ENCODE assay signal across 26 mouse cellular contexts in the genomic region with DNA sequence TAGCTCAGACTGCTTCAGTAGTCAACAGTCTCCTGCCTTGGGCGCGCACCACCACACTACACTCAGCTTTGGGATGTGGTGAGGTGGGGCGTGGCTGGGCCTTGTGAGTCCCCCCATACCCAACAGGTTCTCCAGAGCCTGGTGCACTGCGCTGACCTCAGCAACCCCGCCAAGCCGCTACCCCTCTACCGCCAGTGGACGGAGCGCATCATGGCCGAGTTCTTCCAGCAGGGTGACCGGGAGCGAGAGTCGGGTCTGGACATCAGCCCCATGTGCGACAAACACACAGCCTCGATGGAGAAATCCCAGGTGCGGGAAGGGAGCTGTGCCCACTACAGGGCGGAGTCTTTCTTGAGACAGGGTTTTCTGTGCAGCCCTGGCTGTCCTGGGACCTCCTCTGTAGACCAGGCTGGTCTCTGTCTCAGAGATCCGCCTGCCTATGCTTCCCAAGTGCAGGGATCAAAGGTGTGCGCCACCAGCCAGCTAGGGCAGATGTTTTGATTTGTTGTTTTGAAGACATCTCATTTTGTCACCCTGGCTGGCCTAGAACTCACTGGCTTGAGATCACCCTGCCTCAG. TPM values are rescaled to one million over a fixed set of nuclear protein-coding genes. Genes with fewer than 3 reads are reported as not detected.
DNase-seq lines count a peak whose midpoint lies in the region; ATAC-seq and TF ChIP-seq lines count a peak whose summit lies in the region.
"Had no signal": no experiment of that assay in that cellular context is flagged by ENCODE, and none has a peak within 500 bp of the region (broad histone marks: within the 10 kb centered on the region; RNA-seq: fewer than 3 reads in every experiment).

No protein-coding gene starts in this region.

- no peaks in the 10 kb centered on the region for H3K9me3 ChIP-seq in heart, embryonic 10.5 days
- no peaks in the 10 kb centered on the region for H3K9me3 ChIP-seq in ES-Bruce4 (replicated peaks; ENCODE audit: control insufficient read depth, insufficient read depth, low read length, poor library complexity, severe bottlenecking)
- H3K9me3 ChIP-seq: embryonic facial prominence, embryonic 10.5 days; forebrain, embryonic 15.5 days; G1E; heart, embryonic 15.5 days; limb, embryonic 13.5 days; liver, embryonic 15.5 days; midbrain, embryonic 13.5 days had no signal

- no peak overlapping the region for H3K9ac ChIP-seq in ES-Bruce4 (ENCODE audit: low read depth, poor library complexity, severe bottlenecking)
- H3K9ac ChIP-seq: forebrain, embryonic 15.5 days; heart, embryonic 15.5 days; limb, embryonic 13.5 days; liver, embryonic 15.5 days; midbrain, embryonic 13.5 days had no signal

- H3K27ac ChIP-seq in heart, embryonic 10.5 days = no peak overlapping the region
- H3K27ac ChIP-seq in ES-Bruce4 (ENCODE audit: insufficient read depth, low read length) = no peak overlapping the region
- H3K27ac ChIP-seq: embryonic facial prominence, embryonic 10.5 days; forebrain, embryonic 15.5 days; heart, embryonic 15.5 days; hindbrain, postnatal 0 days; kidney, postnatal 0 days; limb, embryonic 13.5 days; liver, embryonic 15.5 days; midbrain, embryonic 13.5 days had no signal

- ATAC-seq in erythroblast, adult 5-6 weeks (replicated peaks; ENCODE audit: low FRiP score, poor library complexity, severe bottlenecking) = 0 out of 2 replicates have a peak, but pooled peaks have one; percentile 3
- ATAC-seq: activated CD4-positive, CD25-positive, alpha-beta regulatory T cell, adult 4 months; forebrain, embryonic 15.5 days; hindbrain, postnatal 0 days; intestine, postnatal 0 days; midbrain, embryonic 13.5 days had no signal

- H3K4me3 ChIP-seq in heart, embryonic 10.5 days = no peak overlapping the region
- H3K4me3 ChIP-seq in ES-Bruce4 (ENCODE audit: low read depth, low read length) = peak overlapping the region; percentile 1
- H3K4me3 ChIP-seq: embryonic facial prominence, embryonic 10.5 days; forebrain, embryonic 15.5 days; heart, embryonic 15.5 days; limb, embryonic 13.5 days; liver, embryonic 15.5 days; midbrain, embryonic 13.5 days had no signal

- no peaks in the 10 kb centered on the region for H3K36me3 ChIP-seq in heart, embryonic 10.5 days
- no peaks in the 10 kb centered on the region for H3K36me3 ChIP-seq in ES-Bruce4 (ENCODE audit: control insufficient read depth, insufficient read depth, low read length, poor library complexity, severe bottlenecking)
- H3K36me3 ChIP-seq: embryonic facial prominence, embryonic 10.5 days; forebrain, embryonic 15.5 days; G1E; heart, embryonic 15.5 days; limb, embryonic 13.5 days; liver, embryonic 15.5 days; midbrain, embryonic 13.5 days had no signal

- peaks cover 20% of the 10 kb centered on the region for H3K4me1 ChIP-seq in heart, embryonic 10.5 days
- H3K4me1 ChIP-seq in ES-Bruce4 (ENCODE audit: control insufficient read depth, insufficient read depth, low read length) = no peaks in the 10 kb centered on the region

- no peak for TF ChIP-seq POLR2A in ES-Bruce4 (IDR thresholded peaks at IDR 0.05; ENCODE audit: insufficient read depth, low read length)

- WGBS in heart, embryonic 10.5 days = 67% methylated on average over 19 of the region's 19 CpGs

- peak; percentile 73 for DNase-seq in heart, embryonic 10.5 days (ENCODE audit: low spot score)
- no peak for DNase-seq in heart, adult 8-10 months (ENCODE audit: low spot score)
- DNase-seq in ovary, postnatal 36 days (ENCODE audit: low spot score) = peak; percentile 2
- DNase-seq in ovary, postnatal 14 days (ENCODE audit: low spot score) = no peak
- DNase-seq in frontal cortex, postnatal 25 days (ENCODE audit: low spot score in 2 of 2) = no peak
- DNase-seq: adrenal gland, postnatal 36 days had no signal

- H3K27me3 ChIP-seq in heart, embryonic 10.5 days (ENCODE audit: insufficient read depth, poor library complexity, severe bottlenecking) = peaks cover 64% of the 10 kb centered on the region
- H3K27me3 ChIP-seq in ES-Bruce4 (ENCODE audit: control insufficient read depth, insufficient read depth, low read length, poor library complexity, severe bottlenecking) = no peaks in the 10 kb centered on the region

- TF ChIP-seq EP300 in ES-Bruce4 (IDR thresholded peaks at IDR 0.05; ENCODE audit: insufficient read depth, low read depth, low read length) = no peak

- no peak for TF ChIP-seq CTCF in ES-Bruce4 (IDR thresholded peaks at IDR 0.05; ENCODE audit: low read depth, low read length)

RNA-seq across cellular contexts. Expression of gene Rab3a, which starts 5.3 kb away (rescaled TPM):
- polyA plus RNA-seq in heart, embryonic 10.5 days (2016; fragmentation: Nextera tagmentation; extraction: Ambion mirVana) = 11.2 and 14.2 TPM in 2 replicates
- total RNA-seq in heart, adult 8-10 months (2022) = 10 to 100 TPM; 46.3 to 60.7 (median 50.6) TPM
- 6.2 and 6.3 TPM in 2 replicates for polyA plus RNA-seq in ES-Bruce4 (2011; ENCODE audit: insufficient read depth, insufficient read length, low read depth, missing spikeins)
- not detected in 2 replicates for total RNA-seq in erythroblast, adult 5-6 weeks (2015; ENCODE audit: low replicate concordance)
- total RNA-seq in erythroblast, adult 5-6 weeks (2017; ENCODE audit: low replicate concordance) = 1.5 TPM in 1 of 2 replicates, not detected in the other

RNA-seq across cellular contexts. Expression of gene Mpv17l2, which starts 11.6 kb away (rescaled TPM):
- 39.0 and 44.6 TPM in 2 replicates for polyA plus RNA-seq in heart, embryonic 10.5 days (2016; fragmentation: Nextera tagmentation; extraction: Ambion mirVana)
- 10 to 100 TPM; 23.2 to 32.5 (median 27.7) TPM for total RNA-seq in heart, adult 8-10 months (2022)
- polyA plus RNA-seq in ES-Bruce4 (2011; ENCODE audit: insufficient read depth, insufficient read length, low read depth, missing spikeins) = 17.7 and 19.1 TPM in 2 replicates
- 8.2 and 9.6 TPM in 2 replicates for total RNA-seq in erythroblast, adult 5-6 weeks (2015; ENCODE audit: low replicate concordance)
- total RNA-seq in erythroblast, adult 5-6 weeks (2017; ENCODE audit: low replicate concordance) = 3.8 and 6.4 TPM in 2 replicates

RNA-seq across cellular contexts. Expression of gene Pde4c, which starts 25.7 kb away (rescaled TPM):
- polyA plus RNA-seq in heart, embryonic 10.5 days (2016; fragmentation: Nextera tagmentation; extraction: Ambion mirVana) = 0.45 and 0.48 TPM in 2 replicates
- total RNA-seq in heart, adult 8-10 months (2022) = 1 to 10 TPM; 1.8 to 3.7 (median 2.4) TPM
- polyA plus RNA-seq in ES-Bruce4 (2011; ENCODE audit: insufficient read depth, insufficient read length, low read depth, missing spikeins) = 1.9 and 2.3 TPM in 2 replicates
- total RNA-seq in erythroblast, adult 5-6 weeks (2015; ENCODE audit: low replicate concordance) = not detected in 2 replicates
- total RNA-seq in erythroblast, adult 5-6 weeks (2017; ENCODE audit: low replicate concordance) = not detected in 2 replicates
- total RNA-seq: megakaryocyte, adult 5-6 weeks had no signal

RNA-seq across cellular contexts. Expression of gene Pik3r2, which starts 27.3 kb away (rescaled TPM):
- polyA plus RNA-seq in heart, embryonic 10.5 days (2016; fragmentation: Nextera tagmentation; extraction: Ambion mirVana) = 40.6 and 43.5 TPM in 2 replicates
- total RNA-seq in heart, adult 8-10 months (2022) = 10 to 100 TPM; 19.3 to 24.1 (median 22.2) TPM
- 20.1 and 25.1 TPM in 2 replicates for polyA plus RNA-seq in ES-Bruce4 (2011; ENCODE audit: insufficient read depth, insufficient read length, low read depth, missing spikeins)
- 4.8 and 12.1 TPM in 2 replicates for total RNA-seq in erythroblast, adult 5-6 weeks (2015; ENCODE audit: low replicate concordance)
- 5.9 and 6.3 TPM in 2 replicates for total RNA-seq in erythroblast, adult 5-6 weeks (2017; ENCODE audit: low replicate concordance)

RNA-seq across cellular contexts. Expression of gene Gm3336, which starts 30.8 kb away (rescaled TPM):
- polyA plus RNA-seq in heart, embryonic 10.5 days (2016; fragmentation: Nextera tagmentation; extraction: Ambion mirVana) = not detected in 2 replicates
- total RNA-seq in heart, adult 8-10 months (2022) = not detected
- polyA plus RNA-seq in ES-Bruce4 (2011; ENCODE audit: insufficient read depth, insufficient read length, low read depth, missing spikeins) = 0.99 and 2.5 TPM in 2 replicates
- not detected in 2 replicates for total RNA-seq in erythroblast, adult 5-6 weeks (2015; ENCODE audit: low replicate concordance)
- total RNA-seq in erythroblast, adult 5-6 weeks (2017; ENCODE audit: low replicate concordance) = not detected in 2 replicates
- total RNA-seq: adrenal gland, postnatal 36 days; hematopoietic stem cell, adult 5-6 weeks; hindbrain, postnatal 0 days; layer of hippocampus, postnatal 25 days; left cerebral cortex, postnatal 14 days; megakaryocyte, adult 5-6 weeks had no signal
- polyA plus RNA-seq: activated CD4-positive, CD25-positive, alpha-beta regulatory T cell, adult 4 months; cerebellum, adult 2 months; embryonic facial prominence, embryonic 10.5 days; forebrain, embryonic 15.5 days; heart, embryonic 15.5 days; hindbrain, postnatal 0 days; limb, embryonic 13.5 days; lung, embryonic 16.5 days; midbrain, embryonic 13.5 days; neural tube, embryonic 14.5 days had no signal

Comparison
In these comparisons a context has a peak if more than half of its experiments do, and no peak if none do; other contexts are left out.
1. DNase-seq: peak in heart, embryonic 10.5 days (single experiment) and ovary, postnatal 36 days (single experiment); none in heart, adult 8-10 months (single experiment), ovary, postnatal 14 days (single experiment) and frontal cortex, postnatal 25 days (0 of 2).
2. RNA of gene Rab3a, which starts 5.3 kb away (total RNA-seq): 46.3 to 60.7 TPM in heart, adult 8-10 months; 1.5 TPM in erythroblast, adult 5-6 weeks; every median in the first group is over 10 times any median in the second.